Mouse (Mus musculus) cortical plate, adult 2 months (tissue): ENCODE data around the gene Gm11034.

Experiments
- CTCF ChIP-seq: fragments of 200-500 bp; IDR thresholded peaks from 2 replicates; pipeline ENCODE4 v1.5.1; 2011; ENCODE audit warnings: mild to moderate bottlenecking, control low read depth, low read length; ENCODE audit not compliant: insufficient read depth; ENCODE audit errors: extremely low read depth
- POLR2A ChIP-seq: fragments of 200-500 bp; IDR thresholded peaks from 2 replicates; pipeline ENCODE4 v1.6.1; 2011; ENCODE audit warnings: mild to moderate bottlenecking, low read length, control low read depth; ENCODE audit not compliant: insufficient read depth; ENCODE audit errors: extremely low read depth

- TF ChIP-seq POLR2A (no peak), CTCF (no peak)
These were observed 25.6 kb downstream of the Gm11034 start for GRCm38 (mm10) chr8:72187793-72188331.
